Mouse (Mus musculus) forebrain, embryonic 10.5 days (tissue): ENCODE results near the gene Wwp2. TPM values are rescaled to one million over a fixed set of nuclear protein-coding genes. Genes with fewer than 3 reads are reported as not detected.

Experiments
- DNase-seq: peaks from one replicate; pipeline ENCODE4 v3.0.0-alpha.2; 2017; ENCODE audit warnings: low spot score; ENCODE audit errors: extremely low spot score
- H3K27ac ChIP-seq: fragments of 300-500 bp; sonication (generic); 2 replicates; pipeline ENCODE4 v1.5.1; 2016; ENCODE audit warnings: mild to moderate bottlenecking
- H3K27me3 ChIP-seq: fragments of 300-500 bp; sonication (generic); 2 replicates; pipeline ENCODE4 v1.6.1; 2016; ENCODE audit warnings: mild to moderate bottlenecking; ENCODE audit not compliant: poor library complexity, severe bottlenecking
- H3K36me3 ChIP-seq: fragments of 300-500 bp; sonication (generic); replicated peaks from 2 replicates; pipeline ENCODE4 v1.6.1; 2016; ENCODE audit warnings: mild to moderate bottlenecking, moderate library complexity
- H3K4me1 ChIP-seq: fragments of 300-500 bp; sonication (generic); 2 replicates; pipeline ENCODE4 v1.6.1; 2016
- H3K4me3 ChIP-seq: fragments of 300-500 bp; sonication (generic); 2 replicates; pipeline ENCODE4 v1.5.1; 2016; ENCODE audit warnings: mild to moderate bottlenecking, moderate library complexity
- H3K9me3 ChIP-seq: fragments of 300-500 bp; sonication (generic); 2 replicates; pipeline ENCODE4 v1.6.1; 2016; ENCODE audit warnings: mild to moderate bottlenecking, moderate library complexity
- WGBS: fragments of 180-500 bp; shearing (Covaris S2); methylation state at CpG from one replicate; pipeline ENCODE4 v1.1.7; 2016; 5-methylcytosine and 5-hydroxymethylcytosine counted together
- polyA plus RNA-seq: library from polyadenylated mRNA; unstranded; fragments of >200 nt; fragmentation: Nextera tagmentation; extraction: Ambion mirVana; gene quantifications from 2 replicates; pipeline ENCODE4 v1.2.1, GENCODE M21; 2016

Wwp2 gene
- polyA plus RNA-seq, 1 experiment from 2014 or later: 57.9 TPM

DNA sequence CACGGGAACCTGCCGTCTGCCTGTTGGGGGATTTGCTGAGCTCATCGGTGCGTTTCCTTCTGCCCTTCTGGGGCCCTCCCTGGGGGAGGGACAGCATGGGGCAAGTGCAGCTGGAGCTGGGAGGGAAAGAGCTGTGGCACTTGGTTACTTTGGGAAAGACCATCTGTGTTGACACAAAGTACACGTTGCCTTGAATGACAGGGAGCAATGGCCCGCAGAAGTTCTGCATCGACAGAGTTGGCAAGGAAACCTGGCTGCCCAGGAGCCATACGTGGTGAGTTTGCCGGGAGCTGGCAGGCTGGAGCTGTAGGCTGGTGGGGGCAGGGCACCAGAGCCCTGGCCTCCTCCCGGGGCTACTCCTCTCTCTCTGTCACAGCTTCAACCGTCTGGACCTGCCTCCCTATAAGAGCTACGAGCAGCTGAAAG, 120.4 kb downstream of the Wwp2 start:
- Histone ChIP-seq H3K9me3 (no peaks in the 10 kb centered on the region), H3K27ac (no peak overlapping the region), H3K4me3 (no peak overlapping the region), H3K36me3 (peaks cover 65% of the 10 kb centered on the region), H3K27me3 (no peaks in the 10 kb centered on the region), H3K4me1 (peaks cover 28% of the 10 kb centered on the region)
- DNase-seq: no peak
- WGBS: 69% methylated on average over 12 of the region's 12 CpGs

DNA sequence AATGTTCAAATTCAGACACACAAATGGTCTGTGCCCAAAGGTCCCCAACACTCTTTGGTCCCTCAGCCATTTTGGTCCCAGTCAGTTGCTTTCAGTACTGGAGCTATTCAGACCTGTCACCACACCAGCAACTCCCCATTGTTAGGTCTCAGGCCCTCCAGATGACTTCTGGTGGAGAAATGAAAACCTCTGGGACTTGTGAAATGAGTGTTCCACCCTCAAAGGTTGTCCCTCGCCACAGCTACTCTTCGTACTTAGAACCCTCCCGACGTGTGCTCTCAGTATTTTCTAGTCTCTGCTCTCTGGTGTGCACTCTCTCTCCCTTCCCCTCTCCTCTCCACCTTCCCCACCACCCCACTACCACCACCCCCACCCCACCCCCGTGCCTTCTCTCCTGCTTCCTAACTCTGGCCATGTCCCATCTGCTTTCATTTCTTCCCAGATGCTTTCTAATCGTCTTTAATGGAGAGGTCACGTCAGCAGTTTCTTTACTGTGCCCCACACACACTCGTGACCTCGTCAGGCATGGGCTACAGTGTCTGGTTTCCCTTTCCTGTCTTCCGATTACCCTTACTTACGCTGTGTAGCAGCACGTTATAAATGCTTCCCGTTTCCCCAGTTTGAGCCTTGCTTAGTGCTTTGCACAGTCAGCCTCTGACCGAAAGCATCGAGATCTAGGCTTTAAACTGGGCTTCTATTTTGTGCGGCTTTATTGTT, 124.8 kb downstream of the Wwp2 start:
- DNase-seq: no peak
- H3K36me3 ChIP-seq: peaks cover 28% of the 10 kb centered on the region
- H3K27me3 ChIP-seq: no peaks in the 10 kb centered on the region
- peak overlapping the region; percentile 48; the same call in 1 of the 2 replicates for H3K27ac ChIP-seq
- 67% methylated on average over 16 of the region's 16 CpGs for WGBS
- no peak overlapping the region for H3K4me3 ChIP-seq
- H3K4me1 ChIP-seq: peaks cover 19% of the 10 kb centered on the region
- no peaks in the 10 kb centered on the region for H3K9me3 ChIP-seq

DNA sequence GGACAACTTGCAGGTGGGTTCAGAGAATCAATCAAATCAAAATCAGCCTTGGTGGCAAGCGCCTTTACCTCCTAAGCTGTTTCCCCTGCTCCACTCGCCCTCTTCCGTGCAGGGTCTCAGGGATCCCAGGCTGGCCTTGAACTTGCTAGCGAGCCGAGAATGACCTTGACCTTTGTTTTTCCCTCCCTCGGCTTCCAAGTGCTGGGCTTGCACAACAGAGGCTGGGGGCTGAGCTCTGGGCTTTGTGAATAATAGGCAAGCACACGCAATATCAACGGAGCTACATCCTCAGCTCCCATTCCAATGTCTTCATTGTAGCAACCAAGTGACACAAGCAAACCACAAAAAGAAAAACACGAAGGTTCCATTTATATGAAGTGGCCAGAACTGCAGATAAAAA, 126.0 kb downstream of the Wwp2 start:
- H3K9me3 ChIP-seq: no peaks in the 10 kb centered on the region
- peaks cover 15% of the 10 kb centered on the region for H3K4me1 ChIP-seq
- H3K4me3 ChIP-seq: no peak overlapping the region
- peaks cover 16% of the 10 kb centered on the region for H3K36me3 ChIP-seq
- no peak for DNase-seq
- H3K27me3 ChIP-seq: no peaks in the 10 kb centered on the region
- H3K27ac ChIP-seq: no peak overlapping the region
- WGBS: 89% methylated on average over 9 of the region's 9 CpGs

DNA sequence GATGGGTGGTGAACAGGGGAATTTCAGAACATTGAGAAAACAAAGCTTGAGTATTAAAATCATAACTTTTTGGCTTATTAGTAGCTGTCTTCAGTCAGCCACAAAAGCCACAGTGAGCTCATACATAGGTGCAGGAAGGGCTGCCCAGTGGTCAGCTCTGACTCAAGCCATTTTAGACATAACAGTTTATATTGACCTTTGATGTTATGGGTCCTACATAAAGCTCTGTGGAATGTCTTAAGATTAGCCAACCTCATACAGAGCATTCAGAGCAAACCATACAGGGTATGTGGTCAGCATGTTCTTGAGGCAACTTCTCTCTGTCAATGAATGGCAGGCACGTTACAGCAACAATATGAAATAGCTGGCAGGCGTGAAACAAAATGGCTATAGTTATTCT, 134.9 kb downstream of the Wwp2 start:
- Histone ChIP-seq H3K27me3 (no peaks in the 10 kb centered on the region), H3K9me3 (no peaks in the 10 kb centered on the region), H3K4me1 (no peaks in the 10 kb centered on the region), H3K36me3 (no peaks in the 10 kb centered on the region), H3K4me3 (no peak overlapping the region), H3K27ac (no peak overlapping the region)
- WGBS: 89% methylated on average over 2 of the region's 2 CpGs
- DNase-seq: no peak

DNA sequence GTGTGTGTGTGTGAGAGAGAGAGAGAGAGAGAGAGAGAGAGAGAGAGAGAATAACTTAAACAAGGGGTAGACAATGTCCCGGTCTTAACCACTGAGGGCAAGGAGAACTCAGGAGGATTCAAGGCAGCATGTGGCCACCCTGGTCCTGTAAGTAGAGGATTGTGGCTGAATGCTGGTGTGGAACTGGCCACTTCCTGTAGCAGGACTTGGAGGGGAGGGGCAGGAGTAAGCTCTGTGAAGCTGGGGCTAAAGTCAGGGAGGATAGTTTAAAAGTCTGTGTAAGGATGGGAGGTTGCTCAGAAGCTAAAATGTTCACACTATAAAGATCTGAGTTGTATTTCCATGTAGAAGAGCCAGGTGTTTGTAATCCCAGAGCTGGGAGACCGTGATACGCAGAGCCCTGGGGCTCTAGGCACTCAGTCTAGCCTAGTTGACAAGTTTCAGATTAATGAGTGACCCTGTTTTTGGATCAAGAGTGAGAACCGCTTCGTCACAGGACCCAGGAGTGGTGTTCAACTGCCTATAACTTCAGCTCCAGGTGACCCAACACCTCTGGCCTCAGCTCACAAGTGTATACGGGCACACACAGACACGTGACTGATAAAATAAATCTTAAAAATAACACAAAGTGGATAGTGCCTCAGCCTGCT, 135.4 kb downstream of the Wwp2 start:
- Histone ChIP-seq H3K27me3 (no peaks in the 10 kb centered on the region), H3K4me1 (peaks cover 4% of the 10 kb centered on the region), H3K36me3 (no peaks in the 10 kb centered on the region), H3K27ac (no peak overlapping the region), H3K9me3 (no peaks in the 10 kb centered on the region), H3K4me3 (no peak overlapping the region)
- 91% methylated on average over 7 of the region's 7 CpGs for WGBS
- no peak for DNase-seq

DNA sequence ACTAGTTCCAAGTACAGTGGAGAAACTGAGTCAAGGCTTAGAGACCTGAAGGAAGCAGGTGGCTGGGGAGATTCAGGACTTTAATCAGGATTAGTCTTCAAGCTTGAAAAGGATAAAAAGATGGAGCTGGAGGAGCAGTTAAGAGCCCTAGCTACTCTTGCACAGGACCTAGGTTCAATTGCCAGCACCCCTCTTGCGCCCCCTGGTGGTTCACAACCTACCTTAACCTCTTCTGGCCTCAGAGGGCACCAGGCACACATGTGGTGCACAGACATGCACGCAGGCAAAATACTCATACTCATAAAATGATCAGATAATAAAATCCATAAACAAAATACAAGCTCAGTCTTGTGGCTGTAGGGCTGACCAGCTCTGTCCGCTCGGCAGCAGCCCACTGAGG, 136.3 kb downstream of the Wwp2 start:
- 59% methylated on average over 4 of the region's 4 CpGs for WGBS
- peak; percentile 69 for DNase-seq
- no peaks in the 10 kb centered on the region for H3K9me3 ChIP-seq

DNA sequence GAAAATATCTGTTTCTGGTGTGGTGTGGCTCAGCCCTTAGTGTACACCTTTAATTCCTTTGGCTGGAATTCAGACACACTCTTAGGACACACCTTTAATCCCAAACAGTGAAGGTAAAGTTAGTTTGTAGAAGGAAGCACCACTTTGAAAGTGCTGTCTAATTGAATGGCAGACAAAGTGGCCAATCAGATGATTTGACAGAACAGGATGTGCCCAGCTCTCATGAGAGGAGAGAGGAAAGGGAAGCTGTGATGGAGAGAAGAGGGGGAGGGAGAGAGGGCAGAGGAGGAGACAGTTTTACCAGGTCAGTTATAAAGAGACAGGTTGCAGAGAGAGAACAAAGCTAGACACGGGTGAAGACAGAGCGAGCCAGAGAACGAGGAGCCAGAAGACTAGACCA, 138.6 kb downstream of the Wwp2 start:
- Histone ChIP-seq H3K36me3 (peaks cover 22% of the 10 kb centered on the region), H3K9me3 (no peaks in the 10 kb centered on the region), H3K27me3 (no peaks in the 10 kb centered on the region), H3K4me1 (peaks cover 5% of the 10 kb centered on the region), H3K4me3 (no peak overlapping the region), H3K27ac (no peak overlapping the region)
- DNase-seq: no peak
- WGBS: 84% methylated on average over 3 of the region's 3 CpGs

More for the DNA sequence above, 136.3 kb downstream of the Wwp2 start:
- H3K27ac ChIP-seq: no peak overlapping the region
- no peaks in the 10 kb centered on the region for H3K27me3 ChIP-seq
- H3K4me3 ChIP-seq: no peak overlapping the region
- no peaks in the 10 kb centered on the region; the same call in 1 of the 2 replicates for H3K36me3 ChIP-seq
- peaks cover 5% of the 10 kb centered on the region for H3K4me1 ChIP-seq

DNA sequence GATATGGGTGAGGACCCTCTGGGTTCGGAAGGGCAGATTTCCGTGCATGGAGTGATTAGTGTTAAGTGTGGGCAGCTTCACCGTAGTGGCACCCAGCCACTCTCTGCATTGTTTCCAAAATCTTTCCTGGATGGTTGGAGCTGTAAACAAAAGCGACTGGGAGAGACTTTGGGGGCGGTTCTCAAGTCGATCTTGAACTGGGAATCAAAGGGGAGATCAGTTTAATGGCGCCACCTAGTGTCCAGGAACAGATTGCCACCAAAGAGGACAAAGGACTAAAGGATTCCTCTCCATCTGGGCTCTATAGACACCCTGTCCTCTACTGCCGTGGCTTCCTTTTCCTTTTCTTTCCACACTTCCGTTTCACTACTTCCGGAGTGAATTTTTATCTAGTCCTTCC, 140.5 kb downstream of the Wwp2 start:
- Histone ChIP-seq H3K36me3 (peaks cover 42% of the 10 kb centered on the region), H3K27ac (peak overlapping the region; percentile 80), H3K4me1 (peaks cover 5% of the 10 kb centered on the region), H3K9me3 (no peaks in the 10 kb centered on the region), H3K4me3 (peak overlapping the region; percentile 27; the same call in 1 of the 2 replicates), H3K27me3 (no peaks in the 10 kb centered on the region)
- peak; percentile 84 for DNase-seq
- 15% methylated on average over 10 of the region's 10 CpGs for WGBS

DNA sequence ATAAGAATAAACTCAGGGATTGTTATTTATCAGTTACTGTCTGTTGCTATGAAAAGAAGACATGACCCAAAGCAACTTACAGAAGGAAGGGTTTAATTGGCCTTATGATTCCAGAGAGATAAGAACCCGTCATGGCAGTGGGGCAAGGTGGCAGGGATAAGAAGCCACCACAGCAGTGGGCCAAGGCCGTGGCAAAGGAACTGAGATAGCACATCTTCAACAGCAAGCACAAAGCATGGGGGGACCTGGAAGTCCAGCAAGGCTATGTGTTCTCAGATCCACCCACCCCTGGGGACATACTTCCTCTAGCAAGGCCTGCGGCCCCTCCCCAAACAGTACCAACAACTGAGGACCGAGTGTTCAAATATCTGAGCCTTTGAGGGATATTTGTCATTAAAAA, 141.5 kb downstream of the Wwp2 start:
- 90% methylated on average over 4 of the region's 4 CpGs for WGBS
- Histone ChIP-seq H3K9me3 (no peaks in the 10 kb centered on the region), H3K36me3 (peaks cover 51% of the 10 kb centered on the region), H3K27me3 (no peaks in the 10 kb centered on the region), H3K27ac (0 out of 2 replicates have a peak overlapping the region, but pooled peaks have one; percentile 80), H3K4me3 (no peak overlapping the region), H3K4me1 (peaks cover 5% of the 10 kb centered on the region)
- no peak for DNase-seq

DNA sequence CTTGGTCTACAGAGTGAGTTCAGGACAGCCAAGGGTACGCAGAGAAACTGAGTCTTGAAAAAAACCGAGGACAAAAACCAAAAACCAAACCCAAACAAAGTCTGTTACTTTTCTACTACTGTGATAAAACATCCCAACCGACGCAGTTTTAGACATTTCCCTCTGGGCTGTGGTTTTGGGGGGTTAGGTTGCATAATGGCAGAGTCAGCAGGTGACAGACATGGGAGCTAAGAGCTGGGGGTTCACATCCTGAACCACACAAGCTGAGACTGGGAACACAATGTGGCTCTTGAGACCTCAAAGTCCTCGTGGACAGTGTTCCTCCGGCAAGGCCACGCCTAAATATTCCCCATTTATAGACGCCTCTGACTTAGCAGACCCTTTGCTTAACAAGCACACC, 142.0 kb downstream of the Wwp2 start:
- peaks cover 5% of the 10 kb centered on the region for H3K4me1 ChIP-seq
- no peaks in the 10 kb centered on the region for H3K9me3 ChIP-seq
- no peak overlapping the region for H3K27ac ChIP-seq
- WGBS: 92% methylated on average over 8 of the region's 8 CpGs
- no peak for DNase-seq
- H3K27me3 ChIP-seq: no peaks in the 10 kb centered on the region
- H3K36me3 ChIP-seq: peaks cover 56% of the 10 kb centered on the region
- H3K4me3 ChIP-seq: no peak overlapping the region

DNA sequence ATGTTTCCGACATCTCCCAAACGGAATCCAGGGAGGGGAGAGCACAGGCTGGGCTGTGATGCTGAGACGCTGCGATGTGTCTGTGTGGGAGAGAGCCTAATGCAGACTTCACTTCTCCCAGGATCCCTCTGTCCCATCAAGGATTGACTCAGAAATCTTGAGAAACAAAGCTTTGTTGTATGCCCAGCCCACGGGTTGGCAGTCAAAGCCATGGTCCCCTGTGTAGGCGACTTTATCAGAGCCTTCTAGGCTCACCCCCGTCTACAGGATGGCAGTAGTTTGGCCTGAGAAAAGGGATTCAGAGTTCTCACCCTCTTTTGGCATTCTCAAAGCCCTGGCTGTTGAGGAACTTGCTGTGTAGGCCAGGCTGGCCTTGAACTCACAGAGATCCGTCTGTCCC, 142.4 kb downstream of the Wwp2 start:
- H3K36me3 ChIP-seq: peaks cover 60% of the 10 kb centered on the region
- no peaks in the 10 kb centered on the region for H3K27me3 ChIP-seq
- WGBS: 90% methylated on average over 8 of the region's 8 CpGs
- H3K4me3 ChIP-seq: no peak overlapping the region
- H3K4me1 ChIP-seq: peaks cover 5% of the 10 kb centered on the region
- no peaks in the 10 kb centered on the region for H3K9me3 ChIP-seq
- no peak for DNase-seq
- no peak overlapping the region for H3K27ac ChIP-seq

DNA sequence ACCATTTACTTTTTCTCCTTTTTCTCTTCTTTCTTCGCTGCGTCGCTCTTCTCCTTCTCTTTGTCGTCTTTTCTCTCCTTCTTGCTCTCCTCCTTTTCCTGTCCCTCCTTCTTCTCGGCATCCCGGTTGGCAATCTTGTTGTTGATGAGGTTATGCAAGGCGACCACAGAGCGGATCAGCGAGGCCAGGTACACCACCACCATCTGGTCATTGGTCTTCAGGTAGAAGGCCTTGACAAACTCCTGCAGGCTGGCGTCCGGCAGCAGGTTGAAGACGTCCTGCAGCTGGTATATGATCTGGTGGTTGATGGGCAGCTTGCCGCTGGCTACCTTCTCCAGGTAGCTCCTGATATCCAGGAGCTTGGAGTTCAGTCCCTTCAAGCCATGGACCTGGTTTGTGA, 144.7 kb downstream of the Wwp2 start:
- Histone ChIP-seq H3K27me3 (no peaks in the 10 kb centered on the region), H3K4me3 (no peak overlapping the region), H3K4me1 (peaks cover 7% of the 10 kb centered on the region), H3K9me3 (no peaks in the 10 kb centered on the region), H3K36me3 (peaks cover 83% of the 10 kb centered on the region), H3K27ac (no peak overlapping the region)
- 93% methylated on average over 13 of the region's 13 CpGs for whole genome bisulfite sequencing
- DNase-seq: no peak

DNA sequence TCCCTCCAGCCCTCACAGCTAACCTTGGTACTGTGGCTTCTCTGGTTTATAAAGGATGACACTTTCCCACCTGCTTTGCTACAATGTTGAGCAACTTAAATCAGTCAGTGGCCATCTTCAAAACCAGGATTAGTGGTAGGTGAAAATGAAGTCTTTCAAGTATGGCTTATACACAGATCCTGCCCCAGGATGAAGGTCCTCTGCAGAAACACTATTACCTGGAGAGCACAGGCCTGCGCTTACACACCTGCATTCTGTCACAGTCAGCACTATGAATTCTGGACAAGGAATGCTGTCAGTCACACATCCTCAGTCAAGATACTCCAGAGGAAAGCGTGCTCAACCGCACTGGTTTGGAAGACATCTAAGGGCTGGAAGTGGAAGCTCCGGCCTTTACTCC, 145.4 kb downstream of the Wwp2 start:
- no peak overlapping the region for H3K27ac ChIP-seq
- H3K4me1 ChIP-seq: peaks cover 10% of the 10 kb centered on the region
- no peaks in the 10 kb centered on the region for H3K27me3 ChIP-seq
- 95% methylated on average over 4 of the region's 4 CpGs for WGBS
- peaks cover 90% of the 10 kb centered on the region for H3K36me3 ChIP-seq
- no peak overlapping the region for H3K4me3 ChIP-seq
- no peaks in the 10 kb centered on the region for H3K9me3 ChIP-seq
- no peak for DNase-seq
